Mouse (Mus musculus): ENCODE results near the gene Lins1. TPM values are rescaled to one million over a fixed set of nuclear protein-coding genes. Genes with fewer than 3 reads are reported as not detected.

Lins1 gene
- polyA plus RNA-seq, 1 experiment, result 1.1 TPM

GRCm38 (mm10) chr7:66743377-66743781 lies 53.7 kb downstream of the Lins1 start, which contains the start of gene Cers3:
Gene Cers3, plus strand, starts transcription at chr7:66743504.
- no peaks in the 10 kb centered on the region for H3K36me3 ChIP-seq (replicated peaks; ENCODE audit: low read length)
- H3K9me3 ChIP-seq, result no peaks in the 10 kb centered on the region
- H3K4me1 ChIP-seq, result peaks cover 16% of the 10 kb centered on the region
- TF ChIP-seq GATA1 (IDR thresholded peaks at IDR 0.05; ENCODE audit: borderline replicate concordance, low read length), result no peak
- TF ChIP-seq FLI1 (IDR thresholded peaks at IDR 0.05; ENCODE audit: low read length), result no peak
- peaks cover 6% of the 10 kb centered on the region for H3K27me3 ChIP-seq (replicated peaks)
- peak within 1 kb of the TSS; percentile 10 for H3K4me3 ChIP-seq (replicated peaks)

GRCm38 (mm10) chr7:66746972-66747371 lies 57.3 kb downstream of the Lins1 start:
- Histone ChIP-seq H3K27me3 (replicated peaks) (peaks cover 2% of the 10 kb centered on the region), H3K4me1 (peaks cover 12% of the 10 kb centered on the region), H3K4me3 (replicated peaks) (no peak overlapping the region), H3K36me3 (replicated peaks; ENCODE audit: low read length) (no peaks in the 10 kb centered on the region), H3K9me3 (no peaks in the 10 kb centered on the region)
- TF ChIP-seq FLI1 (IDR thresholded peaks at IDR 0.05; ENCODE audit: low read length) (no peak), GATA1 (IDR thresholded peaks at IDR 0.05; ENCODE audit: borderline replicate concordance, low read length) (no peak)

DNA sequence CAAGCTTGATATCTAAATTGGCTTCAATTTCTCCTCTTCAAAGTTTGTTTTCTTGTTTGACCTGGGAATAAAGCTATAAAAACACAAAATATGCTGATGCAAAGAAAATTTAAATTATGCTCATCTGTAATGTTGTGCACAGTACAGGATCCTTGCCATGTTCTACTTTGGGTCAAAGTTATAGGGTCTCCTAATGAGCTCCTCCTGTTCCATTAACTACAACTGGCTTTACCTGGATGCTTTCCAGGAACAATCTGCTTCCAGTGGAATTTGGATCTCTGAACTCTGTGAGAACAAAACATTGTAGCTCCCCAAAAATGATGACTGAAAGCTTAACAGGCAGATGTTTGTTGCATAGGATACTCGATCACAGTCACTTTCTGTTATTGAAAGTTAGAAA lies 60.3 kb downstream of the Lins1 start:
- Histone ChIP-seq H3K9me3 (no peaks in the 10 kb centered on the region), H3K36me3 (replicated peaks; ENCODE audit: low read length) (no peaks in the 10 kb centered on the region), H3K4me1 (peaks cover 7% of the 10 kb centered on the region), H3K27me3 (replicated peaks) (peaks cover 4% of the 10 kb centered on the region), H3K4me3 (replicated peaks) (no peak overlapping the region)
- TF ChIP-seq GATA1 (IDR thresholded peaks at IDR 0.05; ENCODE audit: borderline replicate concordance, low read length) (no peak), FLI1 (IDR thresholded peaks at IDR 0.05; ENCODE audit: low read length) (no peak)

GRCm38 (mm10) chr7:66753816-66754215 lies 64.1 kb downstream of the Lins1 start:
- H3K9me3 ChIP-seq, result no peaks in the 10 kb centered on the region
- peaks cover 10% of the 10 kb centered on the region for H3K27me3 ChIP-seq (replicated peaks)
- TF ChIP-seq GATA1 (IDR thresholded peaks at IDR 0.05; ENCODE audit: borderline replicate concordance, low read length) (no peak), FLI1 (IDR thresholded peaks at IDR 0.05; ENCODE audit: low read length) (no peak)
- no peak overlapping the region for H3K4me3 ChIP-seq (replicated peaks)
- no peaks in the 10 kb centered on the region for H3K36me3 ChIP-seq (replicated peaks; ENCODE audit: low read length)
- H3K4me1 ChIP-seq, result 0 out of 2 replicates have a peak, but pooled peaks cover 4% of the 10 kb centered on the region

DNA sequence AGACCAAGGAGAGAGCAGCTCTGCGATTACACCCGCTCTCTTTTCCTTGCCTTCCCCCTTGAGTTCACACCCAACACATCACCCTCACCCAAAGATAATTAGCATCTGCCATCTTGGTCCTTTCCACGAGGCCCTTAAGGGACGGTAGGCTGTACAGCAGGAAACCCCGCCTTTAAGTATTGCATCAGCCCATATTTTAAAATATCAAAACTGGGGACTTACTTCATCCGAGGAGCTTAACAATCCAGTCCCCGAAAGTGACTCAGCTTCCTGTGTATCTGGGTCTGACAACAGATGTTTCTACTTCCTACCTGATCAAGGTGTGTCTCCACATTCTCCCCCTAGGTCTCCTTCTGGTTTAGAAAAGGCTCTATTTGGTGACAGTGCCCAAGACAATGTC lies 65.9 kb downstream of the Lins1 start:
- Histone ChIP-seq H3K4me1 (0 out of 2 replicates have a peak, but pooled peaks cover 4% of the 10 kb centered on the region), H3K36me3 (replicated peaks; ENCODE audit: low read length) (no peaks in the 10 kb centered on the region), H3K27me3 (replicated peaks) (peaks cover 10% of the 10 kb centered on the region), H3K9me3 (no peaks in the 10 kb centered on the region), H3K4me3 (replicated peaks) (no peak overlapping the region)
- TF ChIP-seq FLI1 (IDR thresholded peaks at IDR 0.05; ENCODE audit: low read length) (no peak), GATA1 (IDR thresholded peaks at IDR 0.05; ENCODE audit: borderline replicate concordance, low read length) (no peak)

Other genes with a start within 250 kb of the Lins1 start
- 6.7 and 12.0 TPM in 2 replicates for gene Asb7, start 293 bp upstream of the Lins1 start, polyA plus RNA-seq (2012; ENCODE audit: insufficient read depth, low replicate concordance)
- not detected in 2 replicates for gene Cers3, start 53.6 kb downstream of the Lins1 start, polyA plus RNA-seq (2012; ENCODE audit: insufficient read depth, low replicate concordance)
- gene Adamts17, start 149.8 kb downstream of the Lins1 start, polyA plus RNA-seq (2012; ENCODE audit: insufficient read depth, low replicate concordance), result not detected in 2 replicates